Mouse (Mus musculus): ENCODE measurements around the gene Myo1g.

Myo1g gene

GRCm38 (mm10) chr11:6520507-6521173, at the start of gene Myo1g:
Gene Myo1g, minus strand, starts transcription at chr11:6520965.
- in situ Hi-C loops (cut with MboI, MseI) = loop anchor here in 1 of 2 experiments (10.0 kb wide), 1 partner anchor 104 kb away; the partner anchor contains the start of gene Tbrg4

- in situ Hi-C loops (cut with MboI, MseI) = no loop called here
Observed at GRCm38 (mm10) chr11:6569410-6569777, 48.6 kb upstream of the Myo1g start.

- in situ Hi-C loops (cut with MboI, MseI) = no loop called here
Observed at GRCm38 (mm10) chr11:6568584-6569409, 48.0 kb upstream of the Myo1g start.

GRCm38 (mm10) chr11:6567951-6568350, 47.2 kb upstream of the Myo1g start:
- in situ Hi-C loops (cut with MboI, MseI) = no loop called here

GRCm38 (mm10) chr11:6566496-6566895, 45.7 kb upstream of the Myo1g start:
- in situ Hi-C loops (cut with MboI, MseI) = no loop called here

- in situ Hi-C loops (cut with MboI, MseI) = no loop called here
Observed at GRCm38 (mm10) chr11:6563201-6563600, 42.4 kb upstream of the Myo1g start.

- in situ Hi-C loops (cut with MboI, MseI) = no loop called here
Observed at GRCm38 (mm10) chr11:6562359-6562758, 41.6 kb upstream of the Myo1g start.

GRCm38 (mm10) chr11:6561474-6561873, 40.7 kb upstream of the Myo1g start:
- in situ Hi-C loops (cut with MboI, MseI) = no loop called here

GRCm38 (mm10) chr11:6560655-6561360, 40.0 kb upstream of the Myo1g start:
- in situ Hi-C loops (cut with MboI, MseI) = no loop called here

GRCm38 (mm10) chr11:6559996-6560395, 39.2 kb upstream of the Myo1g start:
- in situ Hi-C loops (cut with MboI, MseI) = no loop called here

GRCm38 (mm10) chr11:6558234-6558633, 37.5 kb upstream of the Myo1g start:
- in situ Hi-C loops (cut with MboI, MseI) = no loop called here

- in situ Hi-C loops (cut with MboI, MseI) = no loop called here
Observed at GRCm38 (mm10) chr11:6550201-6550600, 29.4 kb upstream of the Myo1g start.

GRCm38 (mm10) chr11:6549770-6550169, 29.0 kb upstream of the Myo1g start:
- in situ Hi-C loops (cut with MboI, MseI) = no loop called here

- in situ Hi-C loops (cut with MboI, MseI) = no loop called here
Observed at GRCm38 (mm10) chr11:6547696-6548325, 27.0 kb upstream of the Myo1g start.

GRCm38 (mm10) chr11:6547037-6547680, 26.4 kb upstream of the Myo1g start:
- in situ Hi-C loops (cut with MboI, MseI) = no loop called here

GRCm38 (mm10) chr11:6546205-6547013, 25.6 kb upstream of the Myo1g start, which contains the start of gene Ccm2:
Gene Ccm2, plus strand, starts transcription at chr11:6546887.
- in situ Hi-C loops (cut with MboI, MseI) = no loop called here

- in situ Hi-C loops (cut with MboI, MseI) = no loop called here
Observed at GRCm38 (mm10) chr11:6545857-6546192, 25.1 kb upstream of the Myo1g start.

- in situ Hi-C loops (cut with MboI, MseI) = no loop called here
Observed at GRCm38 (mm10) chr11:6545186-6545856, 24.6 kb upstream of the Myo1g start.

- in situ Hi-C loops (cut with MboI, MseI) = no loop called here
Observed at GRCm38 (mm10) chr11:6544683-6545082, 23.9 kb upstream of the Myo1g start.

- in situ Hi-C loops (cut with MboI, MseI) = no loop called here
Observed at GRCm38 (mm10) chr11:6530746-6531145, 10.0 kb upstream of the Myo1g start.
